7 mouse cellular contexts compared by ENCODE assay signal in the genomic region with DNA sequence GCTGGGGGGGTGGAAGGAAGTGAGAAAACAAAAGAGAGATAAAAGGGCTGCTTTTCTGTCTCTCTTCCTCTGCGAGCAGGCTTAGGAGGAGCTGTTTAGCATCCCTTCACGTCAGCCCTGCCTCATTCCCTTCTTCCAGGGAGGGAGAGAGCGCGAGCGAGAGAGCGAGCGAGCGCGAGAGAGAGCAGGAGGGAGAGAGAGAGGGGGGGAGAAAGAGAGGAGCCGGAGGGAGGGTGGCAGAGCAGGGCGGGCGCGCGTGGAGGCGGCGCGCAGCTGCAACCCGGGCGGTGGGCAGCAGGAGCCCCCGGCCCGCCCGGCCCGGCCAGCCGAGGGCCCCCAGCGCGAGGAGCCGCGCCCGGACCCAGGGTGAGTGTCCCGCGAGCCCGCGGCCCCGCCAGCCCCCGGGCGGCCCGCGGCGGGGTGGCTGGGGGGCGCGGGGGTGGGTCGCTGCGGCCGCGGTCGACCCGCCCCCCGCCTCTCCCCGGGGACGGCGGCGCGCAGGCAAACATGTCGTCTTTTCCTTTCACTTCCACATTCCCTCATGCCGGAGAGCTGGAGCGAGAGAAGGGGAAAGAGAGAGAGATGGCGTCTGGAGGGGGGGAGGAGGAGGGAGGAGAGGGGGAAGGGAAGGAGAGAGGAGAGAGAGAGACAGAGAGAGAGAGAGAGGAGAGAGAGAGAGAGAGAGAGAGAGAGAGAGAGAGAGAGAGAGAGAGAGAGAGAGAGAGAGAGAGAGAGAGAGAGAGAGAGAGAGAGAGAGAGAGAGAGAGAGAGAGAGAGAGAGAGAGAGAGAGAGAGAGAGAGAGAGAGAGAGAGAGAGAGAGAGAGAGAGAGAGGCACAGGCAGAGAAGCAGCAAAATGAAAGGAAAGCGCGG. TPM values are rescaled to one million over a fixed set of nuclear protein-coding genes. Genes with fewer than 3 reads are reported as not detected.
DNase-seq lines count a peak whose midpoint lies in the region; ATAC-seq and TF ChIP-seq lines count a peak whose summit lies in the region.

No protein-coding gene starts in this region.

- H3K4me3 ChIP-seq in E14TG2a.4 (replicated peaks; ENCODE audit: low read length) = peak overlapping the region; percentile 91
- peak overlapping the region; percentile 86 for H3K4me3 ChIP-seq in embryonic facial prominence, embryonic 15.5 days (replicated peaks)

- intact Hi-C loops in heart, postnatal 10 days (cut with DNase I) = loop anchor here (2.0 to 5.0 kb wide), 2 partner anchors 36 to 52 kb away; no protein-coding TSS in a partner anchor

- peaks cover 27% of the 10 kb centered on the region for H3K36me3 ChIP-seq in E14TG2a.4 (ENCODE audit: insufficient read depth, low read length)
- no peaks in the 10 kb centered on the region for H3K36me3 ChIP-seq in embryonic facial prominence, embryonic 15.5 days

- H3K9ac ChIP-seq in embryonic facial prominence, embryonic 15.5 days = peak overlapping the region; percentile 89

- peaks cover 71% of the 10 kb centered on the region for H3K4me1 ChIP-seq in E14TG2a.4 (replicated peaks; ENCODE audit: low read depth, low read length)
- H3K4me1 ChIP-seq in embryonic facial prominence, embryonic 15.5 days = peaks cover 40% of the 10 kb centered on the region

- peak; percentile 68 for ATAC-seq in embryonic facial prominence, embryonic 15.5 days (ENCODE audit: insufficient number of reproducible peaks, low FRiP score, low TSS enrichment, low read depth)

- no peaks in the 10 kb centered on the region for H3K9me3 ChIP-seq in E14TG2a.4 (ENCODE audit: low read length)
- H3K9me3 ChIP-seq in embryonic facial prominence, embryonic 15.5 days (replicated peaks) = no peaks in the 10 kb centered on the region

- H3K27ac ChIP-seq in embryonic facial prominence, embryonic 15.5 days (replicated peaks) = peak overlapping the region; percentile 98

- DNase-seq in adrenal gland, postnatal 10 days = peak; percentile 67
- peak; percentile 71 to 78 for DNase-seq in heart, postnatal 10 days
- DNase-seq in layer of hippocampus, postnatal 14 days (ENCODE audit: low spot score in 2 of 2) = peak; percentile 40 to 53
- peak; percentile 39 for DNase-seq in lung, postnatal 36 days
- peak; percentile 66 for DNase-seq in right cerebral cortex, postnatal 25 days

- no peaks in the 10 kb centered on the region for H3K27me3 ChIP-seq in E14TG2a.4 (ENCODE audit: insufficient read depth, low read length)
- H3K27me3 ChIP-seq in embryonic facial prominence, embryonic 15.5 days = no peaks in the 10 kb centered on the region

- TF ChIP-seq CTCF in E14TG2a.4 (conservative IDR thresholded peaks at IDR 0.05; ENCODE audit: low read length) = no peak

- WGBS in embryonic facial prominence, embryonic 15.5 days = under 1% methylated on average over 31 of the region's 59 CpGs

- peak overlapping the region; percentile 93 for H3K4me2 ChIP-seq in embryonic facial prominence, embryonic 15.5 days (replicated peaks)

RNA-seq across cellular contexts. Expression of gene Zfp710, which starts 1.7 kb away (rescaled TPM):
- 10 to 100 TPM; 18.7 to 26.9 TPM for total RNA-seq in adrenal gland, postnatal 10 days (2021)
- 22.0 and 22.9 TPM in 2 replicates for polyA plus RNA-seq in embryonic facial prominence, embryonic 15.5 days (2015; fragmentation: Nextera tagmentation; extraction: Ambion mirVana)
- total RNA-seq in heart, postnatal 10 days (2021) = 10 to 100 TPM; 20.1 to 24.4 TPM
- 10 to 100 TPM; 17.5 to 18.0 TPM for total RNA-seq in layer of hippocampus, postnatal 14 days (2021)

Comparison
In these comparisons a context has a peak if more than half of its experiments do, and no peak if none do; other contexts are left out.
1. Peak in every context shown above with its lines: DNase-seq, ATAC-seq, H3K4me3 ChIP-seq and H3K27ac ChIP-seq.